Mouse (Mus musculus): ENCODE data around the gene Nup160. TPM values are rescaled to one million over a fixed set of nuclear protein-coding genes. Genes with fewer than 3 reads are reported as not detected.

Nup160 gene
- polyA plus RNA-seq (2015; fragmentation: Nextera tagmentation; extraction: Ambion mirVana): 30.7 and 31.2 TPM in 2 replicates

DNA sequence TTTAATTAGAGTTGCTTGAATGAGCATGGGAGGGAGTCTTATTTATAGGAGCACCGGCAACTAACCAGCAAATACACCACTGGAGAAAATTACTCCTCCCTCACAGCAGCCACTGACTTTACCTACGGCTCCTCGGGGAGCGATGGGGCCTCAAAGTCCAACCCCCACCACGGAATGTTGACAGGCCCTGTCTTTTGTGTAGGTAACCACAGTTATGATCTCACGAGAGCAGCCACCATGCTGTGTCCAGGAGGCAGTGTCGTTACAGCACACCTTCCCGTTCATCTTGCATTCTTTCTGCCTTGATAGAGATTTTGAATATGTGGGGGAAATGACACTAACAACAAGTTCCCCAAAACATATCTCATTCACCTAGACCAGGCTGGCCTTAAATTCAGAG is at the start of gene Nup160:
TSS of gene Nup160 (plus strand) at position 209 of the 400 bp plus-strand sequence.
- no peak for ATAC-seq
- 67% methylated on average over 8 of the region's 8 CpGs for WGBS
- peaks cover 13% of the 10 kb centered on the region for H3K4me1 ChIP-seq (replicated peaks; ENCODE audit: control insufficient read depth, insufficient read depth, low read length)

DNA sequence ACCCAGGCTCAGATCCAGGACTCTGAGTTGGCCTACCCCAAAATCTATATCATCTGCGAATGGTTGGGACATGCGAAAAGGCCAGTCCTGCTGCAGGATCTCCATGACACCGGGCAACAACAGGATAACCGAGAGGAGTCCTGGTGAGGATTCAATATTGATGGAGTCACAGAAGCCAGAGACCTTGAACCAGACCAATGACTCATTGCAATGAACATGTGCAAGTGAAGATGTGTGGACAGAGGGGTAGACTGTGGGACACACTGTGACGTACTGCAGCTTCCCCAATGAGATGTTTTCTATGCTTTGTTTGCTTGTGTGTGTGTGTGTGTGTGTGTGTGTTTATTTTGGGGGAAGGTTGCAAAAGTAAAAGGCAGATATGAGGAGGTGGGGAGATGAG is 48.8 kb upstream of the Nup160 start:
- 94% methylated on average over 5 of the region's 5 CpGs for WGBS
- H3K9ac ChIP-seq (replicated peaks; ENCODE audit: low read depth, low read length): no peak overlapping the region
- H3K4me1 ChIP-seq (replicated peaks; ENCODE audit: control insufficient read depth, insufficient read depth, low read length): 0 out of 2 replicates have a peak, but pooled peaks cover 2% of the 10 kb centered on the region
- no peak for ATAC-seq
- no peak overlapping the region for H3K4me2 ChIP-seq (ENCODE audit: low read length)
- no peaks in the 10 kb centered on the region for H3K9me3 ChIP-seq (ENCODE audit: control insufficient read depth, low read length)
- H3K27me3 ChIP-seq (replicated peaks; ENCODE audit: control insufficient read depth, insufficient read depth, low read length): no peaks in the 10 kb centered on the region
- no peak overlapping the region for H3K27ac ChIP-seq (ENCODE audit: low read length)
- H3K4me3 ChIP-seq (replicated peaks; ENCODE audit: low read length): no peak overlapping the region
- no peaks in the 10 kb centered on the region for H3K36me3 ChIP-seq (ENCODE audit: control insufficient read depth, insufficient read depth)

More for the DNA sequence above, at the start of gene Nup160:
- Histone ChIP-seq H3K9me3 (ENCODE audit: control insufficient read depth, low read length) (no peaks in the 10 kb centered on the region), H3K4me3 (replicated peaks; ENCODE audit: low read length) (no peak within 1 kb of the TSS), H3K9ac (replicated peaks; ENCODE audit: low read depth, low read length) (no peak within 1 kb of the TSS), H3K4me2 (ENCODE audit: low read length) (no peak within 1 kb of the TSS), H3K27me3 (replicated peaks; ENCODE audit: control insufficient read depth, insufficient read depth, low read length) (no peaks in the 10 kb centered on the region), H3K36me3 (ENCODE audit: control insufficient read depth, insufficient read depth) (no peaks in the 10 kb centered on the region), H3K27ac (ENCODE audit: low read length) (no peak within 1 kb of the TSS)

DNA sequence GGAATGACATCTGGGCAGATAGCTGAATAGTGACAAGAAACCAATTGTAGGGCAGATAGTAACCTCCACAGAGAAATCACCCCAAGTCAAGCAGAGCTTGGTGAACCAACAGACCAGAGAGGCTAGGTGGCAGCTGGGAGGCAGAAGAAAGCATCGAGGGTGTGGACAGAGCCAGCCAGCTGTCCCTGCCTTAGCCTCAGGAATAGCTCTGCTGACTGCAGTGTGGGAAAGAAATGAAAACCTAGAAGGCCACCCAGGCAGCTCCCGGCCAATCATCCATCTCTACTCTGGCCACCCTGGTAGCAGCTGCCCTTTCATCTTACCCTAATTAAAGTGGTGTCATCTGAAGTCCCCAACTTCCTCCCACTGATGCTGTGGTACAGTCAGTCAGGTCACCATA is 47.5 kb upstream of the Nup160 start:
- Histone ChIP-seq H3K27me3 (replicated peaks; ENCODE audit: control insufficient read depth, insufficient read depth, low read length) (no peaks in the 10 kb centered on the region), H3K4me2 (ENCODE audit: low read length) (no peak overlapping the region), H3K36me3 (ENCODE audit: control insufficient read depth, insufficient read depth) (no peaks in the 10 kb centered on the region), H3K9me3 (ENCODE audit: control insufficient read depth, low read length) (no peaks in the 10 kb centered on the region), H3K4me3 (replicated peaks; ENCODE audit: low read length) (no peak overlapping the region), H3K4me1 (replicated peaks; ENCODE audit: control insufficient read depth, insufficient read depth, low read length) (0 out of 2 replicates have a peak, but pooled peaks cover 2% of the 10 kb centered on the region), H3K27ac (ENCODE audit: low read length) (no peak overlapping the region), H3K9ac (replicated peaks; ENCODE audit: low read depth, low read length) (no peak overlapping the region)
- 68% methylated on average over 2 of the region's 2 CpGs for WGBS
- no peak for ATAC-seq

DNA sequence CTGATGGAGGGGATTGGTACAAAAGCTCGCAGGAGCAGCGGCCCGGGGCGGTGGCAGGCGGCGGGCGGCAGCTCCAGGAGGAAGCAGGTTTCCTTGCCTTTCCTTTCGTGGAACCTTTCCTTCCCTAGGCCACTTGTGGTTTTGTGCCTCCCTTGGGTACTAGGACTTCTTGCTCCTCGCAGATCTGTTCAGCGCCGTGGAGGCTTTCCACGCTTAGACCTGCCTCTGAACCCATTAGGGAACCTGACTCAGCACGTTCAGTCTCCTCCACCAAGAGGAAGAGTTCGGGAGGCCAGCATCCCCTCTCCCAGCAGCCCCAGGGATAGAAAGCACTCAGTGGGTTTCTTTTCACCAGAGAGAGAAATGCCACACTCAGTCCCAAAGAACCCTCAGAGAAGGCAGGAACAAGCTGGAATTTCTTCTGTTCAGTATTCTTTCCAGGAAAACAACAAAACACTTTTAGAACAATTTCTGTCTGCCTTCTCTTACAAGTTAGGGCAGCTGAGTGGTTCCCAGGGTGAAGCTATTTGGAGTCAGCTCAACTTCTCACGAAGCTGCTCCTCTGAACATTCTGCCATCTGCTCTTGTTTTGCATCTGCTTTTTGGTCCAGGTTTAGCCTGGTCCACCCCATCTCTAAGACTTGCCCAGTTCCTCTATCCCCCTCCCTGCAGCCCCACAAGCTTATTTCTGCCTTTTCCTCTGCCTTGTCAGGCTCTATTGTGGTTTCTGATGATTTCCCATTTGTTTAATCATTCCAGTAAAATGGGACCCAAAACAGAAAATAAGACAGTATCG is 44.9 kb upstream of the Nup160 start:
- H3K4me1 ChIP-seq (replicated peaks; ENCODE audit: control insufficient read depth, insufficient read depth, low read length): no peaks in the 10 kb centered on the region

DNA sequence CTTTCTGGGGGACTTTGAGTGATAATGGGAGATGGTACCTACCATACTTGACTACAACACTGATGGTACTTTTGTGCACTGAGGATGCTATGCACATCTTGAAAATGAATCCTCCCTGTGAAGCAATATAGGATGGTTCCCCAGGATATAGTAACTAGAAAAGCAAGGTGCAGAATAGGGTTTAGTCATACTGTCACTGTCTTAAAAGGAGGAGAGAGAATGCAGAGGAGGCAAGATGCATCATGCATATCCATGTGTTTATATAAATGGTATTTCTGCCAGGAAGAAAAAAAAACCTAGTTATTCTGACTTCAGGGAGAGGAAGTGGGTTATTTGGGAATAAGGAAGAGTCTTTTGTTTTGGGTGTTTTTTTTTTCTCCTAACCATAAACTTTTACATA is 42.3 kb upstream of the Nup160 start:
- H3K9me3 ChIP-seq (ENCODE audit: control insufficient read depth, low read length): no peaks in the 10 kb centered on the region
- no peaks in the 10 kb centered on the region for H3K4me1 ChIP-seq (replicated peaks; ENCODE audit: control insufficient read depth, insufficient read depth, low read length)
- no peaks in the 10 kb centered on the region for H3K36me3 ChIP-seq (ENCODE audit: control insufficient read depth, insufficient read depth)
- no peaks in the 10 kb centered on the region for H3K27me3 ChIP-seq (replicated peaks; ENCODE audit: control insufficient read depth, insufficient read depth, low read length)
- no peak overlapping the region for H3K4me3 ChIP-seq (replicated peaks; ENCODE audit: low read length)
- no peak overlapping the region for H3K4me2 ChIP-seq (ENCODE audit: low read length)
- H3K27ac ChIP-seq (ENCODE audit: low read length): no peak overlapping the region
- no peak for ATAC-seq
- no peak overlapping the region for H3K9ac ChIP-seq (replicated peaks; ENCODE audit: low read depth, low read length)

More for the DNA sequence above, 44.9 kb upstream of the Nup160 start:
- no peak overlapping the region for H3K9ac ChIP-seq (replicated peaks; ENCODE audit: low read depth, low read length)
- H3K4me3 ChIP-seq (replicated peaks; ENCODE audit: low read length): no peak overlapping the region
- H3K36me3 ChIP-seq (ENCODE audit: control insufficient read depth, insufficient read depth): no peaks in the 10 kb centered on the region
- H3K27me3 ChIP-seq (replicated peaks; ENCODE audit: control insufficient read depth, insufficient read depth, low read length): no peaks in the 10 kb centered on the region
- WGBS: 75% methylated on average over 16 of the region's 16 CpGs
- no peaks in the 10 kb centered on the region for H3K9me3 ChIP-seq (ENCODE audit: control insufficient read depth, low read length)
- H3K27ac ChIP-seq (ENCODE audit: low read length): no peak overlapping the region
- no peak overlapping the region for H3K4me2 ChIP-seq (ENCODE audit: low read length)
- ATAC-seq: no peak

DNA sequence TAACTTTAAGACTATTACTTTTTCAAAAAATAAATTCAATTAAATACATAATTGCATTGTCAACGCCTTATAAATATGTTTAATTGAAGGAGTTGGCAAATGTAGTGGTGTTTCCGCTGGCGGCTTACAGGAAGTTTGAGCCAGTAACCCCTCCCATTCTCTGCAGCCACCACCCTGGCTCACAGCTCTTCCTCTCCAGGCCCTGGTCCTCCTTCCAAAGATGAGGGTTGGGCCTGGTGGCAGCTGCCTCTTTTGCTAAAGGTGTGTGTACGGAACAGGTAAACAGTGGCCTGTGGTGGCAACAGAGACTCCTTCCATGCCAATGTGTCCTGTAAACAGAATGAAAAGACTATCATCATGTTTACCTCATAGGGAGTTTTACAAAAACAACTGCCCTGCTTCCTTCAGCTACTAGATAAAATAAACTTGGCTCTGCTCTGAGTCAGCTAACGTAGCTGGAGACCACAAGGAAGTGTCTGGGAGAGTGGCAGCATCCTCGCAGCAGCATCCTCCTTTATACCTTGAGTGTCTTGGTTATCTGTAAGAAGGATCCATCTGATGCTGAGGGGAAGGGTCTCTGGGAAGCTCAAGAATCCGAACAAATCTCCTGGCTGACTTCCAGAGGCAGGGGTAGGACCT is 41.8 kb upstream of the Nup160 start:
- Histone ChIP-seq H3K9me3 (ENCODE audit: control insufficient read depth, low read length) (no peaks in the 10 kb centered on the region), H3K4me3 (replicated peaks; ENCODE audit: low read length) (no peak overlapping the region), H3K27ac (ENCODE audit: low read length) (no peak overlapping the region), H3K4me1 (replicated peaks; ENCODE audit: control insufficient read depth, insufficient read depth, low read length) (no peaks in the 10 kb centered on the region), H3K27me3 (replicated peaks; ENCODE audit: control insufficient read depth, insufficient read depth, low read length) (no peaks in the 10 kb centered on the region), H3K36me3 (ENCODE audit: control insufficient read depth, insufficient read depth) (no peaks in the 10 kb centered on the region), H3K9ac (replicated peaks; ENCODE audit: low read depth, low read length) (no peak overlapping the region), H3K4me2 (ENCODE audit: low read length) (no peak overlapping the region)
- no peak for ATAC-seq
- 70% methylated on average over 7 of the region's 7 CpGs for WGBS

DNA sequence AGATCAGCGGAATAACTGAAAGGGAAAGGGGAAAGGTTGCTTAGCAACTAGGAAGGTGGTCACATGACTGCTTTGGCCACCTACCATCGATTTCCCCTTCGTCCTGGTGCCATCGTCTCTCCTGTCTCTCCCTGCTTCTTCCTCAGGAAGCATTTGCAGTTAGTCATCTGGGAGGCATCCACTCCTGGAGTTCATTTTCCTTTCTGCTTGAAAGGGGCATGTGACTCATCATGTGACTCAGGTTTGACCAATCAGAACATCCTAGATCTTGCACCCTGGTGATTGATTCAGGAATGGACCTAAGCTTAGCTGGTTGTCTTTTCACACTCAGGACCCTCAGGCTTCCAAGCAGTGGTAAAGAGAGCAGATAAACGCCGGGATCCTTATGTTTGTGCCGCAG is 40.2 kb upstream of the Nup160 start:
- no peak overlapping the region for H3K27ac ChIP-seq (ENCODE audit: low read length)
- no peak overlapping the region for H3K9ac ChIP-seq (replicated peaks; ENCODE audit: low read depth, low read length)
- H3K4me3 ChIP-seq (replicated peaks; ENCODE audit: low read length): no peak overlapping the region
- no peaks in the 10 kb centered on the region for H3K9me3 ChIP-seq (ENCODE audit: control insufficient read depth, low read length)
- no peaks in the 10 kb centered on the region for H3K27me3 ChIP-seq (replicated peaks; ENCODE audit: control insufficient read depth, insufficient read depth, low read length)
- no peak overlapping the region for H3K4me2 ChIP-seq (ENCODE audit: low read length)
- 89% methylated on average over 7 of the region's 7 CpGs for WGBS
- no peak for ATAC-seq
- H3K36me3 ChIP-seq (ENCODE audit: control insufficient read depth, insufficient read depth): no peaks in the 10 kb centered on the region
- H3K4me1 ChIP-seq (replicated peaks; ENCODE audit: control insufficient read depth, insufficient read depth, low read length): no peaks in the 10 kb centered on the region

DNA sequence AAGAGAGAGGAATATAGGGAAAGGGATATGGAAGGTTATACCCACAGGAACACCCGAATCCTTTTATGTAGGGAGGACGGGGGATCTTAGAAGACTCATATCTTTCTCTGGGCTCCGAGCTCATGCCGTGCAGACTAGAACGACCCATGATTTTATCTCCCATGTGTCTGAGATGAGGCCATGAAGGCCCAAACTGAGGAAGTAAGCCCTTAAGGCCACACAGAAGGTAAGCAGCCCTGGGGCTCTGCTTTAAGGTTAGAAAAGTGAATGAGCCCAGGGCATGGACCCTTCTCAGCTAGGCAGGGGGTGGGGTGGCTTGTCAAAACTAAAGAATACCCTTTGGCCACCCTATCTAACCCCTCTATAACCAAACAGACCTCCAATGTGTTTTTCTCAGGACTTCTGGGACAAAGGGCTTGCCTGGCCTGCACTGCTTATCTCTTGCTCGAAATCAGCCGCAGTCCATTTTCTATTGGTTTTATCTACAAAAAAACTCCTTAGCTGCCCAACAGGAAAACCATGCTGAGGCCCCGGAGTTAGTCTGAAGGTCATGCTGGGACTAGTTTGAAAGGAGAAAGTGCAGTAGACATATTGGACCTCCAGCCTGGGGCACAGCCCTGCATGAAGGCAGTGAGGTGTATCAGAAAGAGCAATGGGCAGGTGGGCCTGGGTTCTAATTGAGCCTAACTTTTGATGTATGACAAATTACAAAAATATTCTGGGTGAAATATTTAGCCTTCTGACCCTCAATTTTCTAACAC is 37.8 kb upstream of the Nup160 start:
- no peak overlapping the region for H3K9ac ChIP-seq (replicated peaks; ENCODE audit: low read depth, low read length)
- H3K27me3 ChIP-seq (replicated peaks; ENCODE audit: control insufficient read depth, insufficient read depth, low read length): no peaks in the 10 kb centered on the region
- H3K9me3 ChIP-seq (ENCODE audit: control insufficient read depth, low read length): no peaks in the 10 kb centered on the region
- no peak overlapping the region for H3K4me3 ChIP-seq (replicated peaks; ENCODE audit: low read length)
- H3K4me2 ChIP-seq (ENCODE audit: low read length): no peak overlapping the region
- ATAC-seq: no peak
- 90% methylated on average over 8 of the region's 8 CpGs for WGBS
- H3K4me1 ChIP-seq (replicated peaks; ENCODE audit: control insufficient read depth, insufficient read depth, low read length): no peaks in the 10 kb centered on the region
- no peak overlapping the region for H3K27ac ChIP-seq (ENCODE audit: low read length)
- no peaks in the 10 kb centered on the region for H3K36me3 ChIP-seq (ENCODE audit: control insufficient read depth, insufficient read depth)
